Mouse (Mus musculus) myocyte (in vitro differentiated cells): ENCODE results near the gene Sytl3. TPM values are rescaled to one million over a fixed set of nuclear protein-coding genes. Genes with fewer than 3 reads are reported as not detected.

Experiments
- H3K27me3 ChIP-seq: one replicate; pipeline ENCODE4 v1.6.1; 2011; ENCODE audit not compliant: control insufficient read depth, insufficient read depth, insufficient read length
- H3K36me3 ChIP-seq: one replicate; pipeline ENCODE4 v1.6.1; 2011; ENCODE audit not compliant: control insufficient read depth, insufficient read depth
- H3K4me2 ChIP-seq: one replicate; pipeline ENCODE4 v1.6.1; 2011; ENCODE audit warnings: low read depth, control low read depth
- H3K4me3 ChIP-seq: one replicate; pipeline ENCODE4 v1.5.1; 2011; ENCODE audit warnings: mild to moderate bottlenecking, control low read depth, moderate library complexity
- H3K79me2 ChIP-seq: one replicate; pipeline ENCODE4 v1.6.1; 2011; ENCODE audit not compliant: control insufficient read depth, insufficient read depth
- H3ac ChIP-seq: one replicate; pipeline ENCODE4 v1.6.1; 2011; ENCODE audit not compliant: control insufficient read depth, insufficient read length
- CEBPB ChIP-seq: IDR thresholded peaks from 2 replicates; pipeline ENCODE4 v1.6.1; 2011; ENCODE audit warnings: mild to moderate bottlenecking, moderate library complexity; ENCODE audit not compliant: poor library complexity, insufficient read depth, severe bottlenecking
- E2F4 ChIP-seq: IDR thresholded peaks from one replicate; pipeline ENCODE4 v1.6.1; 2011; ENCODE audit warnings: mild to moderate bottlenecking, control low read depth, moderate library complexity; ENCODE audit not compliant: insufficient read depth
- MAX ChIP-seq: IDR thresholded peaks from one replicate; pipeline ENCODE4 v1.6.1; 2011; ENCODE audit warnings: low read depth, mild to moderate bottlenecking, control low read depth
- MYOD1 ChIP-seq, 3 experiments: IDR thresholded peaks; one replicate each; pipeline ENCODE4 v1.6.1; 2011; ENCODE audit warnings: control low read depth in 2 of 3, low read depth in 2 of 3, mild to moderate bottlenecking in 2 of 3, moderate library complexity in 1 of 3; ENCODE audit not compliant: insufficient read length in 2 of 3, control insufficient read depth in 1 of 3
- MYOG ChIP-seq, 3 experiments: IDR thresholded peaks; one replicate each; pipeline ENCODE4 v1.6.1; 2011; ENCODE audit warnings: control low read depth in 2 of 3, low read depth in 2 of 3, mild to moderate bottlenecking in 2 of 3; ENCODE audit not compliant: insufficient read length in 2 of 3, control insufficient read depth in 1 of 3, insufficient read depth in 1 of 3
- POLR2A ChIP-seq: IDR thresholded peaks from one replicate; pipeline ENCODE4 v1.6.1; 2011; ENCODE audit warnings: low read depth, mild to moderate bottlenecking, control low read depth, moderate library complexity; ENCODE audit not compliant: insufficient read length
- POLR2AphosphoS2 ChIP-seq: IDR thresholded peaks from one replicate; pipeline ENCODE4 v1.6.1; 2011; ENCODE audit warnings: low read depth, control low read depth; ENCODE audit not compliant: insufficient read length
- REST ChIP-seq: IDR thresholded peaks from one replicate; pipeline ENCODE4 v1.6.1; 2011; ENCODE audit warnings: mild to moderate bottlenecking, control low read depth, moderate library complexity; ENCODE audit not compliant: insufficient read depth, insufficient read length
- SRF ChIP-seq: IDR thresholded peaks from one replicate; pipeline ENCODE4 v1.6.1; 2011; ENCODE audit warnings: low read depth; ENCODE audit not compliant: control insufficient read depth, insufficient read length
- TCF12 ChIP-seq: IDR thresholded peaks from one replicate; pipeline ENCODE4 v1.6.1; 2011; ENCODE audit warnings: mild to moderate bottlenecking, control low read depth; ENCODE audit not compliant: poor library complexity, insufficient read depth, severe bottlenecking
- TCF3 ChIP-seq: IDR thresholded peaks from one replicate; pipeline ENCODE4 v1.6.1; 2011; ENCODE audit warnings: low read depth, control low read depth; ENCODE audit not compliant: insufficient read length
- USF1 ChIP-seq: IDR thresholded peaks from one replicate; pipeline ENCODE4 v1.6.1; 2011; ENCODE audit warnings: low read depth, mild to moderate bottlenecking, control low read depth, moderate library complexity
- polyA plus RNA-seq: library from polyadenylated mRNA; unstranded; fragments of >200 nt; fragmentation: generic; extraction: Trizol; gene quantifications from one replicate; pipeline ENCODE4 v1.2.1, GENCODE M21; 2012; ENCODE audit warnings: missing spikeins

The Sytl3 gene
- polyA plus RNA-seq, 1 experiment: not detected

GRCm38 (mm10) chr17:6771661-6772489 lies 113.0 kb downstream of the Sytl3 start:
- Histone ChIP-seq H3ac (no peak overlapping the region), H3K36me3 (no peaks in the 10 kb centered on the region), H3K79me2 (peaks cover 73% of the 10 kb centered on the region), H3K4me2 (no peak overlapping the region), H3K4me3 (no peak overlapping the region), H3K27me3 (no peaks in the 10 kb centered on the region)
- TF ChIP-seq MYOD1 (IDR thresholded peaks at IDR 0.05; ENCODE audit: control insufficient read depth in 1 of 3, insufficient read length in 2 of 3, low read depth in 2 of 3): no peak

GRCm38 (mm10) chr17:6772490-6772773 lies 113.5 kb downstream of the Sytl3 start:
- Histone ChIP-seq H3K4me3 (no peak overlapping the region), H3K4me2 (no peak overlapping the region), H3K36me3 (no peaks in the 10 kb centered on the region), H3K79me2 (peaks cover 75% of the 10 kb centered on the region), H3ac (no peak overlapping the region), H3K27me3 (no peaks in the 10 kb centered on the region)
- TF ChIP-seq TCF3: no peak
- no peak for TF ChIP-seq E2F4
- TF ChIP-seq TCF12: no peak
- TF ChIP-seq MAX: no peak
- no peak for TF ChIP-seq REST
- no peak for TF ChIP-seq USF1
- TF ChIP-seq POLR2AphosphoS2: no peak
- TF ChIP-seq CEBPB: no peak
- no peak for TF ChIP-seq MYOD1 (IDR thresholded peaks at IDR 0.05; ENCODE audit: control insufficient read depth in 1 of 3, insufficient read length in 2 of 3, low read depth in 2 of 3)
- TF ChIP-seq MYOG (IDR thresholded peaks at IDR 0.05; ENCODE audit: control insufficient read depth in 1 of 3, insufficient read depth in 1 of 3, insufficient read length in 2 of 3, low read depth in 2 of 3): no peak
- TF ChIP-seq POLR2A: no peak
- no peak for TF ChIP-seq SRF

- H3K79me2 ChIP-seq: peaks cover 73% of the 10 kb centered on the region
- TF ChIP-seq REST: no peak
- TF ChIP-seq MYOD1 (IDR thresholded peaks at IDR 0.05; ENCODE audit: control insufficient read depth in 1 of 3, insufficient read length in 2 of 3, low read depth in 2 of 3): no peak
- TF ChIP-seq CEBPB: no peak
- no peak for TF ChIP-seq MAX
- TF ChIP-seq USF1: no peak
- no peak for TF ChIP-seq SRF
- H3ac ChIP-seq: no peak overlapping the region
- H3K27me3 ChIP-seq: no peaks in the 10 kb centered on the region
- H3K4me2 ChIP-seq: no peak overlapping the region
- H3K4me3 ChIP-seq: no peak overlapping the region
- H3K36me3 ChIP-seq: no peaks in the 10 kb centered on the region
Measured at GRCm38 (mm10) chr17:6773249-6773966, 114.5 kb downstream of the Sytl3 start.

DNA sequence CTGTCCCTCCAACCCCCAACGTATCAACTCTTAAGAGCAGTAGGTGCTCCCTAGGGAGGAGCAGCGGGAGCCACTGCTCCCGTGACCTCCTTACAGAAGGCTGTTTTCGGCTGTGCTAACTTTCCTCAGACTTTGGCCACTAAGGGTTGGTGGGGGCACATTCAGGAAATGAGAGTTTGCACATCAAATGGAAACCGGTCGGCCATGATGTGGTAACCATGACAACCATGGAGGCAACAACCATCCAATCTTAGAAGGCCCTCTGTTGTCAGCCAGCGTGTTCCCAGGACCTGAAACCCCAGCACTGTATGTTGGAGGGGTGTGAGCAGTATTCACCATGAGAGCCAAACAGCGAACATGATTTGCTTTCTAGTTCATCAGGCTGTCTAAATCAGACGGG lies 116.3 kb downstream of the Sytl3 start:
- Histone ChIP-seq H3K4me3 (no peak overlapping the region), H3K4me2 (no peak overlapping the region), H3K79me2 (peaks cover 77% of the 10 kb centered on the region), H3K36me3 (no peaks in the 10 kb centered on the region), H3K27me3 (no peaks in the 10 kb centered on the region), H3ac (no peak overlapping the region)
- TF ChIP-seq CEBPB: no peak
- TF ChIP-seq MAX: no peak
- TF ChIP-seq REST: no peak
- TF ChIP-seq SRF: no peak
- no peak for TF ChIP-seq USF1
- no peak for TF ChIP-seq MYOD1 (IDR thresholded peaks at IDR 0.05; ENCODE audit: control insufficient read depth in 1 of 3, insufficient read length in 2 of 3, low read depth in 2 of 3)

GRCm38 (mm10) chr17:6775671-6776070 lies 116.8 kb downstream of the Sytl3 start:
- H3K4me2 ChIP-seq: no peak overlapping the region
- no peak overlapping the region for H3ac ChIP-seq
- no peaks in the 10 kb centered on the region for H3K27me3 ChIP-seq
- TF ChIP-seq E2F4 (no peak), POLR2A (no peak), CEBPB (no peak), SRF (no peak), TCF3 (no peak), MYOG (IDR thresholded peaks at IDR 0.05; ENCODE audit: control insufficient read depth in 1 of 3, insufficient read depth in 1 of 3, insufficient read length in 2 of 3, low read depth in 2 of 3) (no peak), POLR2AphosphoS2 (no peak), TCF12 (no peak), MAX (no peak), USF1 (no peak), MYOD1 (IDR thresholded peaks at IDR 0.05; ENCODE audit: control insufficient read depth in 1 of 3, insufficient read length in 2 of 3, low read depth in 2 of 3) (no peak), REST (no peak)
- peaks cover 82% of the 10 kb centered on the region for H3K79me2 ChIP-seq
- H3K4me3 ChIP-seq: no peak overlapping the region
- H3K36me3 ChIP-seq: no peaks in the 10 kb centered on the region
